Mouse (Mus musculus) hindbrain, postnatal 0 days (tissue): ENCODE measurements around the gene Zic1. TPM values are rescaled to one million over a fixed set of nuclear protein-coding genes. Genes with fewer than 3 reads are reported as not detected.

ENCODE experiments used
- ATAC-seq: fragments of 200-750 bp; cut with Nextera tagmentation; 2 replicates; pipeline ENCODE4 v1.8.0; 2017; ENCODE audit warnings: mild to moderate bottlenecking, moderate TSS enrichment, moderate library complexity
- DNase-seq: peaks from one replicate; pipeline ENCODE4 v3.0.0-alpha.2; 2015; ENCODE audit warnings: low spot score
- H3K27ac ChIP-seq: fragments of 300-500 bp; sonication (generic); 2 replicates; pipeline ENCODE4 v1.5.1; 2014; ENCODE audit warnings: mild to moderate bottlenecking
- H3K27me3 ChIP-seq: fragments of 300-500 bp; sonication (generic); 2 replicates; pipeline ENCODE4 v1.6.1; 2014; ENCODE audit warnings: low read length, mixed read lengths; ENCODE audit not compliant: insufficient read depth
- H3K36me3 ChIP-seq: fragments of 300-500 bp; sonication (generic); 2 replicates; pipeline ENCODE4 v1.6.1; 2014; ENCODE audit warnings: low read length, mixed read lengths; ENCODE audit not compliant: insufficient read depth
- H3K4me1 ChIP-seq: fragments of 300-500 bp; sonication (generic); 2 replicates; pipeline ENCODE4 v1.6.1; 2014; ENCODE audit warnings: antibody characterized with exemption, low read length, mixed read lengths; ENCODE audit not compliant: insufficient read depth
- H3K4me2 ChIP-seq: fragments of 300-500 bp; sonication (generic); 2 replicates; pipeline ENCODE4 v1.6.1; 2014; ENCODE audit warnings: low read depth, mild to moderate bottlenecking, low read length, moderate library complexity, mixed read lengths
- H3K4me3 ChIP-seq: fragments of 300-500 bp; sonication (generic); 2 replicates; pipeline ENCODE4 v1.5.1; 2014; ENCODE audit warnings: low read length
- H3K9ac ChIP-seq: fragments of 300-500 bp; sonication (generic); replicated peaks from 2 replicates; pipeline ENCODE4 v1.6.1; 2014; ENCODE audit warnings: mild to moderate bottlenecking, low read length, moderate library complexity, mixed read lengths
- H3K9me3 ChIP-seq: fragments of 300-500 bp; sonication (generic); 2 replicates; pipeline ENCODE4 v1.6.1; 2016; ENCODE audit warnings: low read length, mixed read lengths
- CTCF ChIP-seq: IDR thresholded peaks from 2 replicates; pipeline ENCODE4 v1.5.1; 2016; ENCODE audit warnings: antibody characterized with exemption, control low read depth, low read depth
- WGBS: fragments of 180-500 bp; shearing (Covaris S2); extraction: QIAGEN DNeasy Blood & Tissue Kit; methylation state at CpG from one replicate; pipeline ENCODE4 v1.1.7; 2014; 5-methylcytosine and 5-hydroxymethylcytosine counted together
- polyA plus RNA-seq: library from polyadenylated mRNA; unstranded; fragments of >200 nt; fragmentation: Nextera tagmentation; extraction: Ambion mirVana; gene quantifications from 2 replicates; pipeline ENCODE4 v1.2.1, GENCODE M21; 2015
- total RNA-seq: library from RNA; depleted of rRNA; stranded (reverse); fragments of >200 nt; gene quantifications from 2 replicates; pipeline ENCODE4 v1.2.3, GENCODE M21; 2014

The Zic1 gene
- total and polyA plus RNA-seq, 2 experiments from 2014 or later: 19.7 to 342 TPM

DNA sequence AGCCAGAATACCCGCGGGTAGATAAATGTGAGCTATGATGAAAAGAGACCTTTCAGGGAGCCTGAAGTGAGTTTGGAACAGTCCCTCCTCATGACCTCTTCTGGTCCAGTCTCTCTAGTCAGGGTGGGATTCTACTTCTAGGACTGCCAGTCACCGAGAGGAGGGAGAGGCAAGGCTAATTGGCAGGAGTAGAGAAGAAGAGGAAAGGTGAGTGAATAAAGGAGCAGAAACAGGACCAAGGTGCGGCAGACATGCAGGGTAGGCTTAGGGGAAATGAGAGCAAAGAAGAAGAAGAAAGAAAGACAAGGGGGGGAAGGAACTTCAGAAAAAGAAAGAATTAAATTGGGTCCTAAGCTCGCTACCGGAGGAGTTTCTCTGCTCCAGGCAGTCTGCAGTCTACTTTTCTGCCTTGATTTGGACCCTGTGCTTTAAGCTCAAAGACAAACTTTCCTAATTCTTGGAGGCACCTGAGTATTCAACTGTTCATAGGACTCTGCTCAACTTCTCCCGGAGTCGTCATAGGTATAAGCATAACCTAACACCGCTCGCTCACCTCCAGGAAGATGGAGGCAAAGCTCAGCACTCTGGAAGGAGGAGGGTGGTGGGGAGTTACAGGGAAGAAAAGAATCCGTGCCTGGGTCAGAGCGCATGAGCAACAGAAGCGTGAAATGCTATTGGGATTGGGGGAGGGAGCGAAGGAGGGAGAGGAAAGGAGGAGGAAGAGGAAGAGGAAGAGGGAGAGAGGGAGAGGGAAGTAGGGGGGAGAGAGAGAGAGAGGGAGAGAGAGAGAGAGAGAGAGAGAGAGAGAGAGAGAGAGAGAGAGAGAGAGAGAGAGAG is 11.6 kb upstream of the Zic1 start:
- H3K9ac ChIP-seq: peak overlapping the region; percentile 82
- H3K27me3 ChIP-seq: peaks cover 29% of the 10 kb centered on the region
- TF ChIP-seq CTCF: no peak
- H3K27ac ChIP-seq: peak overlapping the region; percentile 98
- peaks cover 1% of the 10 kb centered on the region; the same call in 1 of the 2 replicates for H3K4me1 ChIP-seq
- DNase-seq: no peak
- no peaks in the 10 kb centered on the region for H3K36me3 ChIP-seq
- H3K4me2 ChIP-seq: peak overlapping the region; percentile 65
- ATAC-seq: peak; percentile 30; the same call in 1 of the 2 replicates
- H3K9me3 ChIP-seq: no peaks in the 10 kb centered on the region
- H3K4me3 ChIP-seq: peak overlapping the region; percentile 47
- WGBS: 6% methylated on average over 14 of the region's 14 CpGs

DNA sequence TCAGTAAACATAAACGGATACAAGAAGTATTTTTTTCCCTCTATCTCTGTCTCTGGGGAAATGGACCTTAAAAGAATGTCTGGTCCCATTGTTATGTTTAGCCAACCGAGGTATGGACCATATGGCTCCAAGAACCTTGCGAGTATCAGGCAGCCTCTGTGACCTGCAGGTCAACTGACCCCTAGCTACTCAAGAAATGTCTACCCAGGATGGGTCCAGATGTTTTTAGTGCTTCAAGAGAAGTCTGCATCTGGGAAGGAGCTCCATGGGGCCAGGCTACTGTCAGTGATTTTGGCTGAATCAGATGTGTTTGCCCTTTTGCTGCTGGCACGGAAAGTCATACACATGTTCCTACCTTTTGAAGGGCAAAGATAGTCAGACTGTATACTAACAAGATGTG is 9.1 kb upstream of the Zic1 start:
- WGBS: 30% methylated on average over 4 of the region's 4 CpGs
- Histone ChIP-seq H3K4me1 (no peaks in the 10 kb centered on the region; the same call in 1 of the 2 replicates), H3K27me3 (peaks cover 40% of the 10 kb centered on the region), H3K27ac (peak overlapping the region; percentile 69; the same call in 1 of the 2 replicates), H3K9me3 (no peaks in the 10 kb centered on the region), H3K4me3 (no peak overlapping the region), H3K9ac (peak overlapping the region; percentile 14; the same call in 1 of the 2 replicates), H3K4me2 (peak overlapping the region; percentile 62), H3K36me3 (no peaks in the 10 kb centered on the region)
- ATAC-seq: no peak
- TF ChIP-seq CTCF: no peak
- no peak for DNase-seq

DNA sequence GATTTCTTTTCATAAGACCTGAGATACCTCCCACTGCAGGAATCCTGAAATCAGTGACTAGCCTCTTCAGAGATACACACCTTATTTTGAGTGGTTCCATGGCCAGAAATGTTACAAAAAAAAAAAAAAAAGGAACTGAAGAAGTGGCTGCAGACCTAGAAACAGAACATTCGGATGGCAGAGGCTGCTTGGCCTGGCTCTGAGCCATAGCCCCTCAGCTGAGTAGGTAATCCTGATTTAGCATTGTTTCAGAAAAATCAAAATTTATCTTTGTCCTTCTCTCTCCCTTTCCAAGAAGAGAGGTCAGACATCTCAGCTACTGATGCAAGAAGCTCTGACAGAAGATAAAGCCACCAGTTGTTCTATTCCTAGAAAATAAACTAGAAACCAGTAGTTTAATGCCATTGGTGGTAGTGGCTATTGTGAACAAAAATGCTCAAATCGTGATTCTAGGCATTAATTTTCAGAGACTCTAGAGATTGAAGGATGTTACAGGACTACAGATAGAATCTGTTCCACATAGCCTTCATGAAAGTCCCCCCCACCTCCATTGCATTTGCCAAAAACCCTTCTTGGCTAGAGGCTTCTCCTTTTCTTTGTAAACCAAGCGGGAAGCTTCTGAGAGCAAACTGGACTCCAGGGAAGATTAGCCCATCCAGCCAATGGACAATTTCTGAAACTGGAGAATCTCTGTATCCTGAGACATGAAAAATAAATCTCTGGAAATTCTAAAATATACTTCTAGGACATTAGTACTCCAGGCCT is 8.4 kb upstream of the Zic1 start:
- Histone ChIP-seq H3K27ac (peak overlapping the region; percentile 69), H3K4me3 (no peak overlapping the region), H3K4me1 (no peaks in the 10 kb centered on the region; the same call in 1 of the 2 replicates), H3K9ac (peak overlapping the region; percentile 13; the same call in 1 of the 2 replicates), H3K4me2 (peak overlapping the region; percentile 62), H3K9me3 (no peaks in the 10 kb centered on the region), H3K36me3 (no peaks in the 10 kb centered on the region), H3K27me3 (peaks cover 34% of the 10 kb centered on the region)
- no peak for TF ChIP-seq CTCF
- ATAC-seq (no peak), DNase-seq (peak; percentile 57)
- WGBS: 26% methylated on average over 3 of the region's 3 CpGs

DNA sequence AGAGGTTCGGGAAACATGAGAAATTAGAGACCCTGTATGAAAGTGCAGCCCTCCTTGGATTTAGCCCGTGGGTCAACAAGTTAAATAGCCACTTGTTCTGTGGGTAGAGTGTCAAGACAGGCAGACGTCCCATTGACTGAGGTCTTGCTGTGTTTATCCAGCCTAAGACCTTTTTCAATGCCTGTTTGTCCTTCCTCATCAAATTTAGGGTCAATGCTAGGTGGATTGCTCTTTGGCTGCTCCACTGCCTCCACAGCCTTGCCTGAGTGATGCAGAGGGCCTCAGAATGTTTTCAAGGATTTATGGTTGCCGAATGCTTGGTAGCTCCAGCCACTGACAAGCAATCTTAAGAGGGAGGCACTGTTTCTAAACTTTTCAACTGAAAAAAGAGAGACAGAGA is 6.0 kb upstream of the Zic1 start:
- ATAC-seq (no peak), DNase-seq (no peak)
- no peak for TF ChIP-seq CTCF
- Histone ChIP-seq H3K27me3 (peaks cover 31% of the 10 kb centered on the region; the same call in 1 of the 2 replicates), H3K27ac (peak overlapping the region; percentile 95), H3K9me3 (no peaks in the 10 kb centered on the region), H3K9ac (peak overlapping the region; percentile 47), H3K36me3 (no peaks in the 10 kb centered on the region), H3K4me2 (peak overlapping the region; percentile 62), H3K4me3 (peak overlapping the region; percentile 35), H3K4me1 (no peaks in the 10 kb centered on the region; the same call in 1 of the 2 replicates)
- WGBS: 23% methylated on average over 4 of the region's 4 CpGs

DNA sequence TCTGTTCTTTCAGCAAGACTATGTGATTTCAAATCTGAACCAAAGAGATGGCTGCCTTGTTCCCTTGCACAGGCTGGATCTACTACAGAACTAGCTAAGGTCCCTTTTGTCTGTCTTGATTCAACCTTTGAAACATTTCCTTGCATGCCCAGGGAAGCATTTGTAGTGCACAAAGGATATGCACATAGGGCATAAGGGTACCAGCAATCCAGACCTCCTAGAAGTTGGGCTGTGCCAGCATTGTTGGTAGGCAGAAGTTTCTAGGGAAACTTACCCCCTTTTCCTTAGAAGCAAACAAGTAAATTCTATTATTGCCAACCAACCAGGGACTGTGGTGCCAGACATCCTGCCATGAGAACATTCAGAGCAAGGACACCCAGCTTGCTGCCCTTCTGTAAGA is 5.4 kb upstream of the Zic1 start:
- TF ChIP-seq CTCF: no peak
- Histone ChIP-seq H3K27ac (peak overlapping the region; percentile 95), H3K4me1 (no peaks in the 10 kb centered on the region; the same call in 1 of the 2 replicates), H3K36me3 (no peaks in the 10 kb centered on the region), H3K4me2 (peak overlapping the region; percentile 62), H3K9me3 (no peaks in the 10 kb centered on the region), H3K27me3 (peaks cover 31% of the 10 kb centered on the region; the same call in 1 of the 2 replicates), H3K4me3 (peak overlapping the region; percentile 35), H3K9ac (peak overlapping the region; percentile 80; the same call in 1 of the 2 replicates)
- peak; percentile 21; the same call in 1 of the 2 replicates for ATAC-seq
- DNase-seq: peak; percentile 42

DNA sequence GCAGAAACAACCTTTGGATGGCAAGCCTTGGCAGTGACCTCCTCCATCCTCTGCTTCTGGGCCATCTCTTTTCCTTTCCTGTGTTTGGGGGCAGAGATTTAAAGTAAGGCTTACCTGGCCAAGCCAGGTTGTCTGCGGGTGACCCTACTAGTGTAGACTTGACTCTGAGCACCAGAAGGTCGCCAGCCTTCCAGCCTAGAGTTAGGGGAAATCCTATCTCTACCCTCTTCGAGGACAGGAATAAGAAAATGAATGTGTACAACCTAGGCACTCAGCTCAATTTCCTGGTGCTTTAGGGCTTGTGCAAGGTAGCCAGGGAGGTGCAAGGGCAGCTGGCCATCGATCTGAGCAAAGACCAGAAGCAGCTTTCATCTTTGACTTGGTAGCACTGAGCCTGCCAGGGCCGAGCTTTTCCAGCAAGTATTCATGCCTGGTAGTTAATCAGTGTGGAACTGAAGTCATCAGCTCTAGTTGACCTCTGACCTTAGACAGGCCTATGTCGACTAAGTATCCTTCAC is 4.6 kb upstream of the Zic1 start:
- peaks cover 29% of the 10 kb centered on the region; the same call in 1 of the 2 replicates for H3K27me3 ChIP-seq
- H3K36me3 ChIP-seq: no peaks in the 10 kb centered on the region
- H3K4me3 ChIP-seq: peak overlapping the region; percentile 35
- peak overlapping the region; percentile 62 for H3K4me2 ChIP-seq
- no peak for TF ChIP-seq CTCF
- H3K9me3 ChIP-seq: no peaks in the 10 kb centered on the region
- no peaks in the 10 kb centered on the region; the same call in 1 of the 2 replicates for H3K4me1 ChIP-seq
- DNase-seq: no peak
- H3K9ac ChIP-seq: peak overlapping the region; percentile 80
- peak overlapping the region; percentile 95 for H3K27ac ChIP-seq
- 20% methylated on average over 6 of the region's 6 CpGs for WGBS
- ATAC-seq: no peak
